Comparison of ENCODE assay signal across 10 mouse cellular contexts in genomic region chr15:78719416-78719815, GRCm38 (mm10). TPM values are rescaled to one million over a fixed set of nuclear protein-coding genes. Genes with fewer than 3 reads are reported as not detected.
A peak's percentile ranks its signal among the peaks of the same experiment; 100 is the strongest.
DNase-seq lines count a peak whose midpoint lies in the region; ATAC-seq and TF ChIP-seq lines count a peak whose summit lies in the region.
"Had no signal": no experiment of that assay in that cellular context is flagged by ENCODE, and none has a peak within 500 bp of the region (broad histone marks: within the 10 kb centered on the region; RNA-seq: fewer than 3 reads in every experiment).

No protein-coding gene starts in this region.

- no peak for DNase-seq in heart, postnatal 4 days
- peak; percentile 43 for DNase-seq in forebrain, embryonic 10.5 days (ENCODE audit: extremely low spot score, low spot score)
- no peak for DNase-seq in gastrocnemius, adult 8-10 months (ENCODE audit: low spot score in 2 of 2)
- DNase-seq in layer of hippocampus, adult 11-12 months (ENCODE audit: low spot score), result no peak
- DNase-seq in lung, postnatal 14 days, result no peak

- no peaks in the 10 kb centered on the region for H3K36me3 ChIP-seq in heart, embryonic 12.5 days
- H3K36me3 ChIP-seq in E14TG2a.4 (ENCODE audit: insufficient read depth, low read length), result no peaks in the 10 kb centered on the region
- no peaks in the 10 kb centered on the region for H3K36me3 ChIP-seq in forebrain, embryonic 10.5 days (replicated peaks)
- H3K36me3 ChIP-seq in limb, embryonic 13.5 days, result no peaks in the 10 kb centered on the region

- H3K4me1 ChIP-seq in heart, embryonic 12.5 days (replicated peaks), result peaks cover 29% of the 10 kb centered on the region
- H3K4me1 ChIP-seq in E14TG2a.4 (replicated peaks; ENCODE audit: low read depth, low read length), result peaks cover 26% of the 10 kb centered on the region
- H3K4me1 ChIP-seq in forebrain, embryonic 10.5 days, result peaks cover 35% of the 10 kb centered on the region
- peaks cover 20% of the 10 kb centered on the region for H3K4me1 ChIP-seq in limb, embryonic 13.5 days

- H3K27ac ChIP-seq in heart, embryonic 12.5 days (ENCODE audit: poor library complexity, severe bottlenecking), result no peak overlapping the region
- no peak overlapping the region for H3K27ac ChIP-seq in forebrain, embryonic 10.5 days
- H3K27ac ChIP-seq in limb, embryonic 13.5 days, result no peak overlapping the region

- ATAC-seq in heart, embryonic 12.5 days (ENCODE audit: insufficient number of reproducible peaks, low FRiP score), result no peak
- ATAC-seq in limb, embryonic 13.5 days (ENCODE audit: low FRiP score, low read depth), result no peak

- H3K4me3 ChIP-seq in heart, embryonic 12.5 days, result peak overlapping the region; percentile 49; the same call in 1 of the 2 replicates
- H3K4me3 ChIP-seq in E14TG2a.4 (replicated peaks; ENCODE audit: low read length), result peak overlapping the region; percentile 77
- peak overlapping the region; percentile 63; the same call in 1 of the 2 replicates for H3K4me3 ChIP-seq in forebrain, embryonic 10.5 days
- H3K4me3 ChIP-seq in limb, embryonic 13.5 days, result 0 out of 2 replicates have a peak overlapping the region, but pooled peaks have one; percentile 50
- H3K4me3 ChIP-seq: erythroblast, embryonic 14.5 days had no signal

- 8% methylated on average over 14 of the region's 14 CpGs for WGBS in heart, embryonic 12.5 days
- 5% methylated on average over 14 of the region's 14 CpGs for WGBS in forebrain, embryonic 10.5 days
- 6% methylated on average over 14 of the region's 14 CpGs for WGBS in limb, embryonic 13.5 days

- H3K9me3 ChIP-seq in heart, embryonic 12.5 days (replicated peaks), result no peaks in the 10 kb centered on the region
- no peaks in the 10 kb centered on the region for H3K9me3 ChIP-seq in E14TG2a.4 (ENCODE audit: low read length)
- no peaks in the 10 kb centered on the region for H3K9me3 ChIP-seq in forebrain, embryonic 10.5 days
- H3K9me3 ChIP-seq in limb, embryonic 13.5 days, result no peaks in the 10 kb centered on the region

- H3K9ac ChIP-seq in heart, embryonic 12.5 days, result no peak overlapping the region
- no peak overlapping the region for H3K9ac ChIP-seq in limb, embryonic 13.5 days

- no peak for TF ChIP-seq CTCF in E14TG2a.4 (conservative IDR thresholded peaks at IDR 0.05; ENCODE audit: low read length)

- H3K4me2 ChIP-seq in heart, embryonic 12.5 days, result no peak overlapping the region
- peak overlapping the region; percentile 90; the same call in 1 of the 2 replicates for H3K4me2 ChIP-seq in limb, embryonic 13.5 days (replicated peaks)

- H3K27me3 ChIP-seq in heart, embryonic 12.5 days (replicated peaks), result peaks cover 89% of the 10 kb centered on the region
- peaks cover 76% of the 10 kb centered on the region for H3K27me3 ChIP-seq in E14TG2a.4 (ENCODE audit: insufficient read depth, low read length)
- H3K27me3 ChIP-seq in forebrain, embryonic 10.5 days (ENCODE audit: poor library complexity, severe bottlenecking), result peaks cover 76% of the 10 kb centered on the region
- peaks cover 93% of the 10 kb centered on the region for H3K27me3 ChIP-seq in limb, embryonic 13.5 days

RNA-seq across cellular contexts. Expression of gene Elfn2, which starts 0.8 kb away (rescaled TPM):
- polyA plus RNA-seq in heart, embryonic 12.5 days (2016; fragmentation: Nextera tagmentation; extraction: Ambion mirVana), result not detected in 2 replicates
- total RNA-seq in heart, postnatal 4 days (2021), result 1 to 10 TPM in 1 of 2 experiments, under 1 TPM in 1; 0.95 to 1.3 TPM
- 0.05 and 0.15 TPM in 2 replicates for polyA plus RNA-seq in forebrain, embryonic 10.5 days (2016; fragmentation: Nextera tagmentation; extraction: Ambion mirVana)
- 0.05 and 0.11 TPM in 2 replicates for polyA plus RNA-seq in limb, embryonic 13.5 days (2015; fragmentation: Nextera tagmentation; extraction: Ambion mirVana)
- total RNA-seq in gastrocnemius, adult 8-10 months (2022), result under 1 TPM in 3 of 4 experiments, not detected in 1; 0.05 to 0.11 (median 0.07) TPM
- polyA plus RNA-seq: C2C12 had no signal

RNA-seq across cellular contexts. Expression of gene Mfng, which starts 53.9 kb away (rescaled TPM):
- polyA plus RNA-seq in heart, embryonic 12.5 days (2016; fragmentation: Nextera tagmentation; extraction: Ambion mirVana), result 7.3 and 7.9 TPM in 2 replicates
- total RNA-seq in heart, postnatal 4 days (2021), result 10 to 100 TPM; 17.6 to 18.1 TPM
- polyA plus RNA-seq in forebrain, embryonic 10.5 days (2016; fragmentation: Nextera tagmentation; extraction: Ambion mirVana), result 71.1 and 83.6 TPM in 2 replicates
- 14.1 and 15.0 TPM in 2 replicates for polyA plus RNA-seq in limb, embryonic 13.5 days (2015; fragmentation: Nextera tagmentation; extraction: Ambion mirVana)
- 1 to 10 TPM; 2.3 to 3.6 (median 2.7) TPM for total RNA-seq in gastrocnemius, adult 8-10 months (2022)
- polyA plus RNA-seq: C2C12 had no signal
